Comparison of ENCODE assay signal across 8 mouse cellular contexts in the genomic region with DNA sequence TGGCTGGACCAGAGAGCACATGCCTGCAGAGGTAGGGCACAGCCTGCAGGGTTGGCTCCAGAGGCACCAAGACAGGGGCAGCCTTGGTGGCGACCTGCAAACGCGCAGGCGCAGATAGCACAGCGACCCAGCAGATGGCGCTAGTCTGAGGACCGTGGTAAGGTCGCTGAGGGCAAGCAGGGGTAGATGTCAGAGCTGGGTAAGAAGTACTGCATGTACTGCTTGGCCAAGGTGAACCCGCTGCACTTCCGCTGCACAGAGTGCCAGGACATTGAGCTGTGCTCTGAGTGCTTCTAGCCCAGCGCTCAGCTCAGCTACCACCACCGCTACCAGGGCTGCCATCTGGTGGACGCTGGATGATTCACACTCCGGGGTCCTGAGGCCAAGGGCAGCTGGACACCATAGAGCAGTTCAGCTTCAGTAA.
DNase-seq lines count a peak whose midpoint lies in the region; ATAC-seq and TF ChIP-seq lines count a peak whose summit lies in the region.
"Not testable (repeated sequence)": the region's sequence is repeated elsewhere in the genome, so short reads cannot be mapped to it uniquely, and the experiment has no call there.

No protein-coding gene starts in this region.

- TF ChIP-seq EP300 in lung, postnatal 0 days (IDR thresholded peaks at IDR 0.05), result not testable (repeated sequence)

- peak; percentile 33 for DNase-seq in NIH3T3 (ENCODE audit: low read depth)
- DNase-seq in cerebellum, postnatal 10 days, result peak; percentile 88 to 90
- peak; percentile 13 to 57 for DNase-seq in frontal cortex, postnatal 10 days (ENCODE audit: low spot score in 2 of 2)
- DNase-seq in layer of hippocampus, postnatal 10 days (ENCODE audit: low spot score in 2 of 2), result peak; percentile 73 to 76
- DNase-seq in lung, postnatal 0 days (ENCODE audit: low spot score), result peak; percentile 81
- peak; percentile 55 for DNase-seq in ovary, postnatal 14 days (ENCODE audit: low spot score)
- DNase-seq in thymus, postnatal 10 days (ENCODE audit: low spot score in 2 of 2), result peak; percentile 84 to 91

- not testable (repeated sequence) for H3K27ac ChIP-seq in hindbrain, embryonic 12.5 days; lung, postnatal 0 days (ENCODE audit: low read length)

- H3K4me2 ChIP-seq in hindbrain, embryonic 12.5 days (replicated peaks), result peak overlapping the region; percentile 50
- H3K4me2 ChIP-seq in lung, postnatal 0 days (replicated peaks; ENCODE audit: low read depth, low read length), result peak overlapping the region; percentile 46

- ATAC-seq in hindbrain, embryonic 12.5 days (ENCODE audit: low FRiP score), result peak; percentile 78
- peak; percentile 89 for ATAC-seq in lung, postnatal 0 days

- peak overlapping the region; percentile 30 for H3K4me3 ChIP-seq in hindbrain, embryonic 12.5 days
- 0 out of 2 replicates have a peak overlapping the region, but pooled peaks have one; percentile 12 for H3K4me3 ChIP-seq in lung, postnatal 0 days (ENCODE audit: low read depth, low read length)

- WGBS in hindbrain, embryonic 12.5 days, result 2% methylated on average over 14 of the region's 14 CpGs
- 6% methylated on average over 14 of the region's 14 CpGs for WGBS in lung, postnatal 0 days

- peak; percentile 84 for TF ChIP-seq CTCF in lung, postnatal 0 days (IDR thresholded peaks at IDR 0.05)

- H3K4me1 ChIP-seq in hindbrain, embryonic 12.5 days; lung, postnatal 0 days (ENCODE audit: insufficient read depth, low read depth, low read length): not testable (repeated sequence)

- not testable (repeated sequence) for H3K9me3 ChIP-seq in hindbrain, embryonic 12.5 days (replicated peaks); lung, postnatal 0 days (ENCODE audit: low read length)

- not testable (repeated sequence) for H3K9ac ChIP-seq in hindbrain, embryonic 12.5 days; lung, postnatal 0 days (replicated peaks; ENCODE audit: low read depth)

- not testable (repeated sequence) for H3K36me3 ChIP-seq in hindbrain, embryonic 12.5 days; lung, postnatal 0 days (ENCODE audit: insufficient read depth, low read length)

- not testable (repeated sequence) for H3K27me3 ChIP-seq in hindbrain, embryonic 12.5 days; lung, postnatal 0 days (replicated peaks; ENCODE audit: insufficient read depth, low read length)

Comparison
In these comparisons a context has a peak if more than half of its experiments do, and no peak if none do; other contexts are left out.
1. DNase-seq: peak in every context shown above with its lines; median percentile 89 in cerebellum, postnatal 10 days; 88 in thymus, postnatal 10 days; 81 in lung, postnatal 0 days; 74 in layer of hippocampus, postnatal 10 days; 55 in ovary, postnatal 14 days; 35 in frontal cortex, postnatal 10 days; 33 in NIH3T3.